Mouse (Mus musculus) lung, postnatal 4 days (tissue): ENCODE measurements around the gene Pou2f1.
"Not testable (repeated sequence)": the region's sequence is repeated elsewhere in the genome, so short reads cannot be mapped to it uniquely, and the experiment has no call there.

Source experiments
- DNase-seq, 2 experiments: peaks; one replicate each; pipeline ENCODE4 v3.0.0; 2021

Gene Pou2f1

DNA sequence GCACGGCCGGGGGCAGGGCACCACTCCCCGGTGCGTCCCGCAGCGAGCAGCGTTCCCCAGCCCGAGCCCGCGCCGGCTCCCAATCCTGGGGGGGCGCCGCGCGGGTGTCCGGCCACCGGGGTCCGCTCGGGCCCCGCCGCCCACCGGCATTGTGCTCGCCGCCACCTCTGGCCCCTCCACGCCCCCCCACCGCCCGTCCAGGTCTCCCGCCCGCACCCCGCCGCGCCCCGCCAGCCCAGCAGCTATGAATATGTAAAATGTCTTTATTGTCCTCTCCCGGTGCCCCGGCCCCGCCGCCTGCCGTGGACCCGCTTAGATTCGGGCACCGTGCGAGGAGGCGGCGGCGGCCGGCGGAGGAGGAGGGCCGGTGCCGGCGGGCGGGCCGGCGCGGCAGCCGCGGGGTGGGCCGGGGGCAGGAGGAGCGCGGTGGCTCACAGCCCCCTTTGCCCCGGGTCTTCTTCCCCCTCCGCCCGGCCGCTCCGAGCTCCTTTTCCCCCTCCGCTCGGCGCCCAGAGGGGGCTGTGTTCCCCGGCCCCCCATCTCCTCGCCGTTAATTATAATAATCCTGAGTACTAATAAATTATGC is 481 bp downstream of the Pou2f1 start:
- DNase-seq = no peak

GRCm38 (mm10) chr1:166001121-166001903 is 1.2 kb downstream of the Pou2f1 start:
- DNase-seq = peak; percentile 32 to 44

GRCm38 (mm10) chr1:166000601-166001120 is 1.8 kb downstream of the Pou2f1 start:
- no peak for DNase-seq

DNA sequence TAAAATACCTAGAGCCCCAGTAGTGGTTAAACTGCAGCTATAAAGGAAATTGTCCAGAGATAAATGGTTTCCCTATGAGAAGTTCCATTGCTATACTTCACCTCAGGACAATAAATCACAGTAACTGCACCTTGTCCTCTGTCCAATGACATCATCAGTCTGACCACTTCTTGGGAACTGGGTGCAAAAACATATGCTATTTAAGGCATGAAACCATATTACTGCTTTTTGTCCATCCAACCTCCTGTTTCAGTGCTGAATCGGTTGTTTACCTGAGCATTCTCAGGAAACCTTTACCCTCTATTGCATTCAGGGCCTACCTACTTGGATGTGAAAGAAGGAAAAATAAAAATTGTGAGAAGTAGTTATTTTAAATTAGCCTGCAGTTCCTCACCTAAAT is 2.8 kb downstream of the Pou2f1 start:
- DNase-seq = no peak

DNA sequence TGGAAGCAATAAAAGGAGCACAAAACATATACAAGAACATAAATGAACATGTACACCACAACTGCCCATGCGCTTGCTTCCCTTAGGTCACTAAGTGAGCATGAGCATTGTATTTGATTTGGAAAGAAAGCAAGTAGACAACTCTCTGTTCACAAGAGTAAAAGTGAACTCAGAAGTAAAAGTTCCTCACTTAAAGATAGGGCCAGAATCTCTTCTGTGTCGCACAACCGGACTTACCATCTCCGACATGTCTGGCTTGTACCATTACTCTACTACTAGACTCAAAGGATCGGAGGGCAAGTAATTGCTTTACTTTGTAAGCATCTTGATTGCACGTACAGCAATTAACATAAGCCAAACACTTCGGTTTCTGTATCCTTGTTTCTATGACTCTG is 6.8 kb downstream of the Pou2f1 start:
- no peak for DNase-seq

DNA sequence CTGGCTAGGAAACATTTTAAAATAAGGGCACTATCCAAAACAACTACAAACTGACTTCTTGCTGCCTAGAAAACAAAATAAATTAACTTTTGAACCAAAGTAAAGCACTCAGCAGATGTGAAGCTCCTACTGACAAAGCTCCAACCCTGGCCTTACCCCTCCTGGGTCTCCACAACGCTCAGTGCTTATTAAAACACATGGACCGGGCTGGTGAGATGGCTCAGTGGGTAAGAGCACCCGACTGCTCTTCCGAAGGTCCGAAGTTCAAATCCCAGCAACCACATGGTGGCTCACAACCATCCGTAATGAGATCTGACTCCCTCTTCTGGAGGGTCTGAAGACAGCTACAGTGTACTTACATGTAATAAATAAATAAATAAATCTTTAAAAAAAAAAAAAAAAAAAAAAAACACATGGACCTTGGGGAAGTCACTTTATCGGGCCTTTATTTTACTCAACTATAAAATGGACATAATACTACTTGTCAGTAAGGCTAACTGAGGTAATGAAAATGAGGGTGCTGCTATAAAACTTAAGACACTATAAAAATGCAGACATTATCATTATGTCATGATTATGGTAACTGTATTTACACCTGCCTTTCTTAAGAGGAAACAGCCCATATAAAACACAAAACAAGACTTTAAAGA is 7.3 kb downstream of the Pou2f1 start:
- DNase-seq = not testable (repeated sequence)

GRCm38 (mm10) chr1:165994279-165994678 is 8.2 kb downstream of the Pou2f1 start:
- DNase-seq = no peak

DNA sequence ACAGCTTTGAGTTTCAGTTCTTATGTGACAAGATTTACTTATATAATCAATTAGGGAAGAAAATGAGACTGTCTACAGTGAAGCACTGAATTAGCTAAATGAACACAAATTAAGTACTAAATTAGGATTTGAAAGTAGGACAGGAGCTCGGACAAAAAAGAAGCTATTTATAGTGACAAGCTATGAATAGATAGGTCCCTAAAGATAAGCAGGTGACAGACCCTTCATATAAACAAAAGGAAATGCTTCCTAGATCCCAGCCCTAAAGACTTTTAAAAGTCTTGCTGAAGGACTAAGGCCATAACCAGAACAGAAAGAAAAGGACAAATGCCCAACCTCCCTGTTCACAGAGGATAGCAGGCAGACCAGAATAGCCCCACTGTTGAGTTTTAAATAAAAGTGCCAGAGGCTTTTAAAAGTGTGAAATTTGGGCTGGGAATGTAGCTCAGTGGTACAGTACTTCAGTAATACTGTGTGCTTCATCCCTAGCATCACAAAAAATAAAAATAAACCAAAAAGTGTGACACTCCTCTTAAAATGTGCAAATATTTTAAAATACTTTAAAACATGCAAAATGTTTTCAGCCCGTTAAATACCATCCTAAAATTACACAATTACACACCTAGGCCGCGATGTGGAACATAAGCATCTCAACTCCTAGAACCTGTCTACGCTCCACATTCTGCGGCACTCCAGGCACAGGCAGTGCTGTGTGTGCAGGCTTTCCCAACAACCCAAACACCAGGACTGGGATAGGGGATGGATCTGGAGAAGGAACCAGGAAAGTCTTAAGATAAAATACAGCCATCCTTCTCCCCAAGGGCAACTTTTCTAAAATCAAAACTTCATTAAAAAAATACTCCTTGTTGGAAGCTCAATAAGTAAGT is 9.0 kb downstream of the Pou2f1 start:
- DNase-seq = no peak

- no peak for DNase-seq
Observed at GRCm38 (mm10) chr1:165988536-165988935, 13.9 kb downstream of the Pou2f1 start.

- DNase-seq = no peak
Observed at GRCm38 (mm10) chr1:165988072-165988471, 14.4 kb downstream of the Pou2f1 start.

- no peak for DNase-seq
Observed at GRCm38 (mm10) chr1:165985743-165986360, 16.6 kb downstream of the Pou2f1 start.

- DNase-seq = no peak
Observed at GRCm38 (mm10) chr1:165985186-165985585, 17.3 kb downstream of the Pou2f1 start.

DNA sequence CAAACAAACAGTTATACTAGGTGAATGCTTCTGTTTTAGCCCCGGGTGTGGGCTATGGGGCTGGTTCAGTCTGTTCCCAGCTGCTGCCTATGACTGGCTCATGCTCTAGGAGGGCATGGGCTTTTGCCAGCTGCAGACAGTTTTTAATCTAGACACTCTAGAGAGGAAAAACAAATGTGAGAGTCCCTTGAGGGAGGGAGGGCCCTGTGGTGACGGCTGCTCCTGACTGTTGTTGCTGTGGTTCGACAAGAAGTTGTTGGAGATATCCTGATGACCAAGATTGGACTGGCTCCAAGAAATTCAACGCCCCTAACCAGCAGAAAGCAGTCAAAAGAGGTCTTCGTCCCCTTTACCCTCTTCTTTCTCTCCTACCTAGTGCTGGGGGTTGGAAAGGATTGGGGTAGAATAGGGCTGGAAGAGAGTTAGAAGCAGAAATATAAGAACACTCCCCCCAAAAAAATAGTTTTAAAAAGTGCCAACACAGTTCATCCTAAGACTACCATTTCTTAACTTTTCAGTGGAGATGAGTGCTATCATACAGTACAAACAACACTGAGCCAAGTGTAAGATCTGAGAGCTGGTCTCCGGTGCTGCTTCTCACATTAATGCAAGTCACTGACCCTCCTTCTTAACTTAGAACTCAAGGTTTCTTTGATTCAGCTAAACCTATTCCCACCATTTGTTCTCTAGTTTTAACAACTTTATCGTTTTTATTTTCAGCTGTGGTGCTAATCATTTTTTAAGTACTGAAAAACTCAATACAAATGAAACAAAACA is 25.6 kb downstream of the Pou2f1 start:
- no peak for DNase-seq

GRCm38 (mm10) chr1:165969001-165969690 is 33.3 kb downstream of the Pou2f1 start:
- DNase-seq = no peak

DNA sequence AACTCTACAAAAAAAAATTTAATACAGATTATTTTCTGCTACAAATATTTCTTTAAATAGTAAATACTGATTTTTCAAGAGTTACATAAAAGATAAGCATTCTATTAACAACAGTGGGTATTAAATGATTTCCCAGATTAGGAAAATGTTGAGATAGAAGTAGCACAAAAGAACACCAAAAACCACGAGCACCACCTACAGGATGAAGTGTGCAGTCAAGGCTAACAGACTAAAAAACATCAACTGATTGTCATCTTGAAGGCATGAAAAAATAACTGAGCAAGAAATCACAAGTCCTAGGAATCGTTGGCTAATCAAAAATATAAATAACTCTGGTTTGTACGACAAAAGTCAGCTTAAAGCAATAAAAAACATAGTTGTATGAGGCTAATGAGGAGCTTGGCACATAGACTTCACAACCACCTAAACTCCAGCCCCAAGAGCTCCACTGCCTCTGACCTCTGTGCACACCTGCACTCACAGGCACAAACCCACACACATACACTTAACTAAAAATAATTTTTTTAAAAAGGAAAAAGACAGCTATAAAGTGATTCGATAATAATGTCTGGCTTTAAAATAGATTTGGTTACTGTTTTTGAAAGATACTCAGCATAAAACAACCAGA is 35.3 kb downstream of the Pou2f1 start:
- peak in 1 of 2 experiments; percentile 58 for DNase-seq

DNA sequence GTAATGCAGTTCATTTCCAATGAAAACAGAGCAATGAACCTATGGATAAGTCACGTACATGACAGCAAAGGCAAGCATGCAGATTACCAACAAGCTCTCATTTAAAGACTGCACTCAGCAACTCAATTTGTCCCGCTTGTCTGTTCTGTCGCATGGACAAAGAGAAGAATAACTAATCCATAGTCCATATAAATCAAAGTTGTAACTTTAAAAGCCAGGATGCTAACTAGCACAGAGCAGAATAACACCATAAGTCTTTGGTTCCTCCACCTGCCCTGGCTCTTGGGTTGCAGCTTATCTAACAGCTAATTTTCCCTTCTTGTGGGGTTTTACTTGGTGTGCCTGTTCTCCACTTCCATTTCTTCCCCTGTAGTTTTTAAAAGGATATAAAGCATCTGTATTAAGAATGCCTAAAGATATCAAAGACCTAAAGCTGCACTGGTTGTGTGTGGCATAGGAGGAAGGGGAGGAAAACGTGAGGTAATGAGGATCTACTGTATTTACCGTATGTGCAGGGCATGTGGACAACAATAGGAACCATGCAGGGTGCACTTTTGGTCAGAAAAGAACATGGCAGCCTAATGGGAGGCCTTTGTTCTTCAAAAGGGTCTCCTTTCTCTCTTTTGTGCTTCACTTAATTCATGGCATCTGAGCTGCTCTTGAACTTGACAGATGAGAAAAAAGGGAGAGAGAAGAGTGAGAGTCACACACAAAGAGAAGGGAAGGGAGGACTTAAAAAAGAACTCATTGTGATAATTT is 36.1 kb downstream of the Pou2f1 start:
- DNase-seq = no peak

- DNase-seq = no peak
Observed at GRCm38 (mm10) chr1:165961676-165962364, 40.7 kb downstream of the Pou2f1 start.

- no peak for DNase-seq
Observed at GRCm38 (mm10) chr1:165958159-165958558, 44.3 kb downstream of the Pou2f1 start.

DNA sequence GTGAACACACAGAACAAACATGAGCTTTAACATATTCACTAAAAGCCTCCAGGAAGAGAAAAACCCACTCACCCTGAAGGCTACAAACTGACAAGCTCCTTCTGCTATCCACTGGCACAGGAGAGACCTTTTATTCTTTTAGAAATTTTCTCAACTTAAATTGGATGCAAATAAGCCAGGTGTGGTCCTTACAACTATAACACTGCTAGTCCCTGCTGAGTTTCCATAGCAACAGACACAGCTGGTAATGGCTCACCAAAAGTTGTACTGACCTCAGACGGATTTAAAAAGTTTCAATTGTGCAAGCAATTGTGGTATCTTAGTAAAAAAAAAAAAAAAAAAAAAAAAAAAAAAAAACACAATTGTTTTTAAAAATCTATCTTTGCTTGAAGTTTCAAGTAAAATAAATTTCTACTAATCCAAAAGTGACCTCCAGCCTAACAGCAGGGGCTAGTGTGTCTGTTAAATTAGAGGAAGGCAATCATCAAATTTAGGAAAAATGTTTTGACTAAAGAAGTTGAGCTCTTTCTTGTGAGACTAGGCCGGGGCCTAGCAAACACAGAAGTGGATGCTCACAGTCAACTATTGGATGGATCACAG is 54.2 kb downstream of the Pou2f1 start:
- no peak for DNase-seq
